Mouse (Mus musculus) neutrophil, adult 5-6 weeks (primary cell): ENCODE results near the gene Nme9. TPM values are rescaled to one million over a fixed set of nuclear protein-coding genes. Genes with fewer than 3 reads are reported as not detected.

Source experiments
- ATAC-seq: fragments of 151-379, 151-347 bp; 2 replicates; pipeline ENCODE4 v1.8.0; 2017; ENCODE audit warnings: mild to moderate bottlenecking, moderate TSS enrichment; ENCODE audit not compliant: insufficient number of reproducible peaks, poor library complexity, low FRiP score, severe bottlenecking; ENCODE audit errors: extremely low read depth
- total RNA-seq: library from RNA; stranded (forward); fragments of 200-1000 nt; gene quantifications from 2 replicates; pipeline ENCODE4 v1.2.3, GENCODE M21; 2017

Gene Nme9
- total RNA-seq = not detected in 2 replicates

- ATAC-seq = no peak
These were observed at the start of gene Nme9 for GRCm38 (mm10) chr9:99451161-99451560. Gene Nme9, plus strand, starts transcription at chr9:99451475.

DNA sequence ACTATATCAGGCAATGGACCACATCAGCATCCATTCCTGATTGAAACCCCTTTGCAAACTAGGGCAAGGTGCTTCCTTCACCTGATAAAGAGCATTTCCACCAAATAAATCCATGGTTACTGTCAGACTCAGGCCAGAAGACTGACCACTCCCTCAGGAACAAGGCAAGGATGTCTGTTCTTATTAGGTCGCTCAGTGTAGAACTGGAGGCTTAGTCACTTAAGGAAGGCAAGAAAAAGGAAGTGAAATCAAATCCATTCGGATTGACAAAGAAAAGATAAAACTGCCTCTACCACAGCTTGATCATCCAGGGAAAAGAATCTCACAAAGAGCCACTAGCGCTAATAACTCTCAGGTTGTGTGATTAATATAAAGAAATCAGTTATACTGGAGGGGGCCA is 42.0 kb upstream of the Nme9 start:
- ATAC-seq = no peak

- ATAC-seq = no peak
These were observed 40.2 kb upstream of the Nme9 start for GRCm38 (mm10) chr9:99411093-99411492.

- no peak for ATAC-seq
These were observed 39.5 kb upstream of the Nme9 start for GRCm38 (mm10) chr9:99411785-99412184.

GRCm38 (mm10) chr9:99416809-99417208 is 34.5 kb upstream of the Nme9 start:
- ATAC-seq = no peak

- ATAC-seq = no peak
These were observed 33.9 kb upstream of the Nme9 start for GRCm38 (mm10) chr9:99417288-99417846.

GRCm38 (mm10) chr9:99418377-99418776 is 32.9 kb upstream of the Nme9 start:
- ATAC-seq = no peak

- ATAC-seq = no peak
These were observed 31.1 kb upstream of the Nme9 start for GRCm38 (mm10) chr9:99419951-99420701.

GRCm38 (mm10) chr9:99421914-99422313 is 29.4 kb upstream of the Nme9 start:
- ATAC-seq = no peak

DNA sequence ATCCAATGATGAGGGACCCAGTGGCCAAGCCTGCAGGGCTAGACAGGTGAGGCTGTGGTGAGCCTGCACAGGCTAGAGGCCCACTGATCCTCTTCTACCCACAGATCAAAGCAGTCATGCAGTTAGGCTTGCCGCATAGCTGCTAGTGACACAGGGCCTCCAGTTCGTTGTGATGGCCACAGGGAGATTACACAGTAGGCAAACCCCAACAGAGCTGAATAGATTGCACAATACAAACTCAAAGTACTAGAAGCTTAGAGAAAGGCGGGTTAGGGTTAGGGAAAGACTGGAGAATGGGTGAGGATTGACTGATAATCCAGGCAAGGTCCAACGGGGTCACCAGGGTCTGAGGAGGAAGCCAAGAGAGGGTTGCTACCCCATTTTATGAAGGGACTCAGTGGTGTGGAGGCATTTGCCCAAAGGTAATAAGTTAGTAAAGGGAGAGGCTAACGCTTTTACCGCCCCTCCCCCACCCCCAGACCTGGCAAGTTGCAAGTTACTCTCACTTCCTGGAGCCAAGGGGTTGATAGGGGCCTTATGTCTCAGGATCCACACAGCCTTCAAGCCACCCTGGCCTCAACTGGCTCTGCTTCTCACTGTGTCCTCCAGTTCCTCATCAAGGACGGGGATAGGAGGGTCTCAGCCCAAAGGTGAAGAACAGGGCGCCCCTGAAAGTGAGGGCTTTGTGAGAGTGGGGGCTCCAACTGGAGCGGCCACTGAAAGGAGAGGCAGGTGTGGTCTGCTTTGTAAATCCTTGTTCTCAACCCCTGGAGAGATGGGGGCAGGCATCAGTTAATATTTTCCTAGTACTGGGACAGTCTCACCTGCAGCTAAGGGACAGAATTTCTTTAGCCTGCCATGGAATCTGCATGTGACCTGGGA is 27.3 kb upstream of the Nme9 start:
- no peak for ATAC-seq

GRCm38 (mm10) chr9:99424574-99424863 is 26.8 kb upstream of the Nme9 start:
- ATAC-seq = no peak

DNA sequence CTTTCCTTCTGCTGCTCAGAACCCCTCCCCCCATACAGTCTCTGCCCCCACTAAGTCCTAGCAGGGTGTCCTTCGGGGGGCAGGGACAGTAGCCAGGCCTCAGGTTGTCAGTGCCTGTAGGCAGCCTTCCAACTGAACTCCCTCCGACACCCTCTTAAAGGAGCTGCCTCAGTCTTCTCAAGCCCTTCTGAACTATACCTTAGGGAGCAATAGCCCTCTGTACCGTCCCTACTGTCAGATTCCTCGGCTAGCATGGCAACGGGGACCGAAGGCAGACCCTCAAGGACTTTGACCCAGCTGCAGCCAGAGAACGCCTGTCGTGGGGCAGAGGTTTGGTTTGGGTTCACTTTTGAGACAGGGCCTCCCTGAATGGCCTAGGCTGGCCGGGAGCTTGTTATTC is 26.0 kb upstream of the Nme9 start:
- no peak for ATAC-seq

- ATAC-seq = no peak
These were observed 22.5 kb upstream of the Nme9 start for GRCm38 (mm10) chr9:99428601-99429331.

GRCm38 (mm10) chr9:99429845-99430244 is 21.4 kb upstream of the Nme9 start:
- ATAC-seq = no peak

DNA sequence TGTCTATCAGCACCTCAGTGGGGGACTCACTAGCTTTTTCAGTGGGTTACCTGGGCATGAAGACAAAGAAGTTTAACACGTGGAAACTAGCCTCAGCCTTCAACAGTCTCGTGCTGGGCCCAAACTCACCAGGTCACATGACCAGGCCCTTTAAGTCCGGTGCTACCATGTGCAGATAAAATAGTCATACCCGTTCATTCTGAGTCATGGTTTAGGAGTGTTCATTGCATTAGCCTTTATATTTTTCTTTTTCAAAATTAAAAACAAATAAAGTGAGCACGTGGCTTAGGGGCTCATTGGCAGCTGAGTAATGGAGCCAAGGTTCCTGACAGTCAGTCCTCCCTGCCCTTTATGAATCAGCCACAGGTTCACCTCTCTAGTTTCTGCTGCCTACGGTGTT is 20.5 kb upstream of the Nme9 start:
- ATAC-seq = no peak

DNA sequence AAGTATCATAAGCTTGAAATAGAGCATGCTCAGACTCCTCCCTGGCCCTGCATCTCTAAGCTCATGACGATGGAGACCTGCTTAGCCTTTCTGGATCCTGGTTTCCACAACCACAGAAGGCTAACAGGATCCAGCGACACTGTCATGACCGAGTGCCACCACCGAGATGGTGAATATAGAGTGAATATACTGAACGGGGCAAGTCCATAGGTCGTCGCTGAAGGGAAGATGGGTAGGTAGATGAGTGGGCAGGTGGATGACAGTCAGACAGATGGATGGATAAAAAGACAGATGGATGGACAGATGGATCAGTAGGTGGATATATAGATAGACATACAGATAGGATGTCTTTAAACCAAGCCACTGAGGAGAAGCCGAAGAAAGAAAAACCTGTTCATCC is 19.9 kb upstream of the Nme9 start:
- ATAC-seq = no peak

GRCm38 (mm10) chr9:99431963-99432362 is 19.3 kb upstream of the Nme9 start:
- ATAC-seq = no peak

DNA sequence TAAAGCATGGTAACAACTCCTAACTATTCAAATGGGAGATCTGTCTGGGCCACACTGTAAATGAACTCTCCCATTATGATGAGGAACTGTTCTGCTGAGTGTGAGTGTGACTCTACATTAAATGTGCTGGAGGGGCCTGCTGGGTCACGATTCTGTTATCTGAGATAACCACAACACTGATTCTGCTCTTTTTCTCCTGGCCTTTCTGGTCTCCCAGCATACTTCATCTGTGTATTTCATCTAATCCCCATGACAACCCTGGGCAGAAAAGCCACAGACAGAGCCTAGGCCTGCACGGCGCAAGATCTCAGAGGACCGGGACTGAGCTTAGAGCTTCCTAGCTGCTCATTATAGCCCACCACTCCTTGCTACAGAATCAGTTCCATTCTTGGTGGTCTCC is 18.8 kb upstream of the Nme9 start:
- ATAC-seq = no peak

DNA sequence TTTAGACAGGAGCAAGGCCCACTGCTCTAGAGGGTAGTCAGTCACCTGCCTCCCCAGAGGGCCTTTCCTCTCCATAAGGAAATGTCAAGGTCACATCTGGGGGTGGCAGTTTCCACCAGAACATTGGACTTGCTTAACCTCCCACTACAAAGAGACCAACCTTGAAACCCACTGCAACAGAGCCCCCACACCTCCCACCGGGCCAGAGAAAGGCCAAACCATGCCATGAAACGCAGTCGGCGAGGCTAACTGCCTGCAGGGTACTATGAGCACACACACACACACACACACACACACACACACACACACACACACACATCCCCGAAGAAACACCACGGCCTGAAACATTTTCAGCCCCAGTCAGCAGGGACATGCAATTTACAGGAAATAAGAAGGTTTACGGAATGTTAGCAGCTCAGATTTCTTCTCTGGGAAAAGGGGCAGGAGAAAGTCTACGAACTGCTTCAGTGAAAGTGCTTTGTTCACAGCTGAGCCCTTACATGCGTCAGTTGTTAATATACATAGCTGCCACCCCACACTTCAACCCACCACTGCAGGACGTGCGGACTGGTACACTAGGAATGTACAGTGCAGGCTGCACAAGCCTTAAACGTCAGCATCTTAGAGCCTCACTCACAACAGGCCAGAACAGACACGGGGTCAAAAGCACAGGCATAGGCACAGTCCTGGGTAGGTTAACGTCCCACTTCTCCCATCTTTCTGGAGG is 16.2 kb upstream of the Nme9 start:
- no peak for ATAC-seq
